Mouse (Mus musculus) CH12.LX (cell line): ENCODE results near the gene Pbx1. TPM values are rescaled to one million over a fixed set of nuclear protein-coding genes. Genes with fewer than 3 reads are reported as not detected.

Experiments used
- DNase-seq: peaks from one replicate; pipeline ENCODE4 v3.0.0-alpha.2; 2013; ENCODE audit errors: extremely low read depth
- H3K27ac ChIP-seq: 2 replicates; pipeline ENCODE4 v1.5.1; 2012; ENCODE audit warnings: low read depth, mild to moderate bottlenecking, control low read depth, moderate library complexity; ENCODE audit not compliant: insufficient read depth
- H3K27me3 ChIP-seq: replicated peaks from 2 replicates; pipeline ENCODE3; 2012; ENCODE audit warnings: inconsistent platforms
- H3K36me3 ChIP-seq, 2 experiments: replicated peaks in 1 of 2; 2 replicates each; pipeline versions ENCODE3 to v1.6.1; 2012; ENCODE audit warnings: inconsistent platforms in 1 of 2, low read length in 1 of 2, mild to moderate bottlenecking in 1 of 2, mixed read lengths in 1 of 2, moderate library complexity in 1 of 2; ENCODE audit not compliant: control insufficient read depth in 1 of 2, insufficient read depth in 1 of 2
- H3K4me1 ChIP-seq, 2 experiments: 2 replicates each; pipeline ENCODE4 v1.6.1; 2012; ENCODE audit warnings: inconsistent platforms in 1 of 2, moderate library complexity in 1 of 2; ENCODE audit not compliant: insufficient read depth in 2 of 2, control insufficient read depth in 1 of 2
- H3K4me2 ChIP-seq: 2 replicates; pipeline ENCODE4 v1.6.1; 2012; ENCODE audit warnings: low read depth, mild to moderate bottlenecking, control low read depth; ENCODE audit not compliant: poor library complexity, insufficient read depth, severe bottlenecking
- H3K4me3 ChIP-seq, 3 experiments: fragments of 150-350 bp in 1 of 3; sonication (generic) in 1 of 3; replicated peaks in 1 of 3; 2 replicates each; pipeline versions ENCODE3 to v1.5.1; 2011 to 2012; ENCODE audit warnings: low read depth in 2 of 3, low read length in 2 of 3, mild to moderate bottlenecking in 2 of 3, moderate library complexity in 2 of 3, control low read depth in 1 of 3, improper control_type of control experiment in 1 of 3, inconsistent platforms in 1 of 3, mixed read lengths in 1 of 3; ENCODE audit not compliant: poor library complexity in 1 of 3
- H3K79me2 ChIP-seq: replicated peaks from 2 replicates; pipeline ENCODE4 v1.6.1; 2012; ENCODE audit warnings: mild to moderate bottlenecking, moderate library complexity; ENCODE audit not compliant: control insufficient read depth, poor library complexity, insufficient read depth, severe bottlenecking; ENCODE audit errors: extremely low read depth
- H3K9ac ChIP-seq: 2 replicates; pipeline ENCODE4 v1.6.1; 2012; ENCODE audit warnings: low read depth, mild to moderate bottlenecking, control low read depth, moderate library complexity; ENCODE audit not compliant: insufficient read depth
- H3K9me3 ChIP-seq: replicated peaks from 2 replicates; pipeline ENCODE3; 2012; ENCODE audit warnings: low read length, inconsistent platforms, mixed read lengths
- BHLHE40 ChIP-seq: IDR thresholded peaks from 2 replicates; pipeline ENCODE4 v1.6.1; 2011; ENCODE audit warnings: mild to moderate bottlenecking, low read depth, low read length, improper control_type of control experiment
- CHD1 ChIP-seq: IDR thresholded peaks from 2 replicates; pipeline ENCODE4 v1.6.1; 2012; ENCODE audit warnings: low read depth, low read length, improper control_type of control experiment, inconsistent platforms
- CHD2 ChIP-seq: IDR thresholded peaks from 2 replicates; pipeline ENCODE4 v1.6.1; 2011; ENCODE audit warnings: low read length, improper control_type of control experiment
- CTCF ChIP-seq, 2 experiments: IDR thresholded peaks in 1 of 2; conservative IDR thresholded peaks in 1 of 2; 2 replicates each; pipeline ENCODE4 v1.5.1; 2011 to 2012; ENCODE audit warnings: low read depth in 2 of 2, low read length in 2 of 2, improper control_type of control experiment in 1 of 2, inconsistent platforms in 1 of 2, mild to moderate bottlenecking in 1 of 2, moderate library complexity in 1 of 2
- E2F4 ChIP-seq: IDR thresholded peaks from 2 replicates; pipeline ENCODE4 v1.6.1; 2011; ENCODE audit warnings: low read depth, low read length, improper control_type of control experiment; ENCODE audit not compliant: insufficient replicate concordance
- ELF1 ChIP-seq: IDR thresholded peaks from 2 replicates; pipeline ENCODE4 v1.6.1; 2014; ENCODE audit warnings: low read depth, mild to moderate bottlenecking, inconsistent platforms, low read length, improper control_type of control experiment
- EP300 ChIP-seq: IDR thresholded peaks from 2 replicates; pipeline ENCODE4 v1.6.1; 2011; ENCODE audit warnings: low read length, improper control_type of control experiment
- ETS1 ChIP-seq: conservative IDR thresholded peaks from 2 replicates; pipeline ENCODE4 v1.6.1; 2012; ENCODE audit warnings: low read depth, mild to moderate bottlenecking, inconsistent platforms, low read length, improper control_type of control experiment, moderate library complexity
- HCFC1 ChIP-seq: IDR thresholded peaks from 2 replicates; pipeline ENCODE4 v1.6.1; 2012; ENCODE audit warnings: low read depth, mild to moderate bottlenecking, inconsistent platforms, low read length, improper control_type of control experiment
- IRF4 ChIP-seq: IDR thresholded peaks from 2 replicates; pipeline ENCODE4 v1.6.1; 2014; ENCODE audit warnings: low read depth, mild to moderate bottlenecking, inconsistent platforms, low read length, improper control_type of control experiment
- JUN ChIP-seq: IDR thresholded peaks from 2 replicates; pipeline ENCODE4 v1.6.1; 2011; ENCODE audit warnings: low read depth, mild to moderate bottlenecking, low read length, improper control_type of control experiment, moderate library complexity; ENCODE audit not compliant: insufficient read depth
- JUND ChIP-seq: conservative IDR thresholded peaks from 2 replicates; pipeline ENCODE4 v1.6.1; 2011; ENCODE audit warnings: low read depth, low read length, improper control_type of control experiment
- KAT2A ChIP-seq: IDR thresholded peaks from 2 replicates; pipeline ENCODE4 v1.6.1; 2012; ENCODE audit warnings: low read length, improper control_type of control experiment, inconsistent platforms; ENCODE audit not compliant: insufficient replicate concordance
- MAX ChIP-seq: IDR thresholded peaks from 2 replicates; pipeline ENCODE4 v1.6.1; 2011; ENCODE audit warnings: low read length, improper control_type of control experiment
- MAZ ChIP-seq: IDR thresholded peaks from 2 replicates; pipeline ENCODE4 v1.6.1; 2012; ENCODE audit warnings: low read depth, mild to moderate bottlenecking, inconsistent platforms, low read length, improper control_type of control experiment, moderate library complexity
- MEF2A ChIP-seq: IDR thresholded peaks from 2 replicates; pipeline ENCODE4 v1.6.1; 2014; ENCODE audit warnings: low read depth, mild to moderate bottlenecking, inconsistent platforms, low read length, improper control_type of control experiment, borderline replicate concordance
- MXI1 ChIP-seq: IDR thresholded peaks from 2 replicates; pipeline ENCODE4 v1.6.1; 2011; ENCODE audit warnings: mild to moderate bottlenecking, low read depth, low read length, improper control_type of control experiment
- MYC ChIP-seq: IDR thresholded peaks from 2 replicates; pipeline ENCODE4 v1.6.1; 2011; ENCODE audit warnings: low read depth, mild to moderate bottlenecking, improper control_type of control experiment, low read length
- NELFE ChIP-seq: IDR thresholded peaks from 2 replicates; pipeline ENCODE4 v1.6.1; 2011; ENCODE audit warnings: low read depth, low read length, improper control_type of control experiment
- NRF1 ChIP-seq: IDR thresholded peaks from 2 replicates; pipeline ENCODE4 v1.6.1; 2014; ENCODE audit warnings: low read depth, mild to moderate bottlenecking, inconsistent platforms, low read length, improper control_type of control experiment, moderate library complexity
- PAX5 ChIP-seq: IDR thresholded peaks from 2 replicates; pipeline ENCODE4 v1.6.1; 2012; ENCODE audit warnings: low read length, inconsistent platforms, mixed read lengths
- POLR2A ChIP-seq: IDR thresholded peaks from 2 replicates; pipeline ENCODE4 v1.6.1; 2011; ENCODE audit warnings: low read depth, mild to moderate bottlenecking, improper control_type of control experiment, low read length
- POLR2AphosphoS2 ChIP-seq: IDR thresholded peaks from 2 replicates; pipeline ENCODE4 v1.6.1; 2011; ENCODE audit warnings: low read depth, low read length, improper control_type of control experiment
- RCOR1 ChIP-seq: conservative IDR thresholded peaks from 2 replicates; pipeline ENCODE4 v1.6.1; 2012; ENCODE audit warnings: low read depth, mild to moderate bottlenecking, inconsistent platforms, low read length, improper control_type of control experiment
- SIN3A ChIP-seq: IDR thresholded peaks from 2 replicates; pipeline ENCODE4 v1.6.1; 2012; ENCODE audit warnings: low read length, improper control_type of control experiment, inconsistent platforms
- SMC3 ChIP-seq: IDR thresholded peaks from 2 replicates; pipeline ENCODE4 v1.6.1; 2011; ENCODE audit warnings: low read depth, low read length, improper control_type of control experiment
- USF1 ChIP-seq: IDR thresholded peaks from 2 replicates; pipeline ENCODE4 v1.6.1; 2014; ENCODE audit warnings: low read depth, mild to moderate bottlenecking, inconsistent platforms, low read length, improper control_type of control experiment
- USF2 ChIP-seq: conservative IDR thresholded peaks from 2 replicates; pipeline ENCODE4 v1.6.1; 2011; ENCODE audit warnings: low read depth, low read length, improper control_type of control experiment
- ZKSCAN1 ChIP-seq: IDR thresholded peaks from 2 replicates; pipeline ENCODE4 v1.6.1; 2012; ENCODE audit warnings: low read depth, inconsistent platforms, low read length, improper control_type of control experiment, borderline replicate concordance
- ZMIZ1 ChIP-seq: IDR thresholded peaks from 2 replicates; pipeline ENCODE4 v1.6.1; 2012; ENCODE audit warnings: low read depth, mild to moderate bottlenecking, inconsistent platforms, low read length, improper control_type of control experiment
- ZNF384 ChIP-seq: IDR thresholded peaks from 2 replicates; pipeline ENCODE4 v1.6.1; 2012; ENCODE audit warnings: low read depth, low read length, improper control_type of control experiment, inconsistent platforms
- dilution Hi-C: fragments of 300-500 bp; cut with MboI; formaldehyde crosslinking; loops from 2 replicates; pipeline ENCODE4 v1.14.3; 2020; ENCODE audit warnings: low sequenced_read_pairs; ENCODE audit not compliant: extremely low pct_unique_long_range_greater_than_20kb, extremely low pct_ligation_motif_present
- in situ Hi-C: fragments of 300-500 bp; cut with MboI; formaldehyde crosslinking; loops from 3 replicates; pipeline ENCODE4 v1.14.3; 2019; ENCODE audit warnings: low sequenced_read_pairs, low pct_ligation_motif_present, low pct_unique_long_range_greater_than_20kb, mixed read lengths
- polyA plus RNA-seq: library from polyadenylated mRNA; unstranded; fragments of >175 nt; gene quantifications from 2 replicates; pipeline ENCODE4 v1.2.1, GENCODE M21; 2012; ENCODE audit warnings: low read depth; ENCODE audit not compliant: insufficient read length
- total RNA-seq, 2 experiments: library from RNA; depleted of rRNA; stranded (reverse); fragments of 300-350 nt in 1 of 2; fragments of >200 nt in 1 of 2; gene quantifications; 2 replicates each; pipeline ENCODE4 v1.2.3; 2012 to 2014

Pbx1 gene
- total and polyA plus RNA-seq, 3 experiments: not detected

GRCm38 (mm10) chr1:168403529-168403928, 28.5 kb downstream of the Pbx1 start:
- TF ChIP-seq SMC3: no peak
- no peak for TF ChIP-seq MAZ
- no peak for TF ChIP-seq JUN
- no peak for TF ChIP-seq EP300
- TF ChIP-seq ZMIZ1: no peak
- TF ChIP-seq MXI1: no peak
- TF ChIP-seq JUND: no peak
- no peak for TF ChIP-seq MAX
- no peak for TF ChIP-seq PAX5
- no peak for TF ChIP-seq ETS1
- TF ChIP-seq HCFC1: no peak
- TF ChIP-seq MEF2A: no peak
- no peak for TF ChIP-seq CTCF (conservative IDR thresholded peaks at IDR 0.05 in 1 of 2, IDR thresholded peaks at IDR 0.05 in 1 of 2; ENCODE audit: low read depth in 2 of 2, low read length in 2 of 2)
- TF ChIP-seq CHD2: no peak
- no peak for TF ChIP-seq E2F4
- no peak for TF ChIP-seq RCOR1
- TF ChIP-seq USF1: no peak
- TF ChIP-seq POLR2AphosphoS2: no peak
- no peak for TF ChIP-seq POLR2A
- TF ChIP-seq BHLHE40: no peak
- dilution Hi-C loops: no loop called here
- no peak overlapping the region for H3K9ac ChIP-seq
- H3K27ac ChIP-seq: no peak overlapping the region
- H3K27me3 ChIP-seq: no peaks in the 10 kb centered on the region
- no peak overlapping the region for H3K4me3 ChIP-seq
- no peak for DNase-seq
- no peak overlapping the region for H3K4me2 ChIP-seq
- no peaks in the 10 kb centered on the region for H3K79me2 ChIP-seq
- in situ Hi-C loops: no loop called here
- no peaks in the 10 kb centered on the region for H3K4me1 ChIP-seq
- peaks cover 65% of the 10 kb centered on the region for H3K9me3 ChIP-seq
- no peaks in the 10 kb centered on the region for H3K36me3 ChIP-seq

GRCm38 (mm10) chr1:168402683-168403082, 29.4 kb downstream of the Pbx1 start:
- Histone ChIP-seq H3K27ac (no peak overlapping the region), H3K9me3 (peaks cover 61% of the 10 kb centered on the region), H3K36me3 (no peaks in the 10 kb centered on the region), H3K9ac (no peak overlapping the region), H3K4me1 (no peaks in the 10 kb centered on the region), H3K4me2 (no peak overlapping the region), H3K4me3 (no peak overlapping the region), H3K27me3 (no peaks in the 10 kb centered on the region), H3K79me2 (no peaks in the 10 kb centered on the region)
- no peak for TF ChIP-seq KAT2A
- no peak for TF ChIP-seq CHD1
- no peak for TF ChIP-seq E2F4
- no peak for TF ChIP-seq HCFC1
- TF ChIP-seq EP300: no peak
- TF ChIP-seq JUN: no peak
- TF ChIP-seq NRF1: no peak
- no peak for TF ChIP-seq USF2
- TF ChIP-seq MYC: no peak
- TF ChIP-seq SIN3A: no peak
- TF ChIP-seq JUND: no peak
- no peak for TF ChIP-seq ZNF384
- TF ChIP-seq CHD2: no peak
- TF ChIP-seq RCOR1: no peak
- no peak for TF ChIP-seq ZKSCAN1
- no peak for TF ChIP-seq IRF4
- no peak for TF ChIP-seq ELF1
- no peak for TF ChIP-seq NELFE
- TF ChIP-seq PAX5: no peak
- in situ Hi-C loops: no loop called here
- dilution Hi-C loops: no loop called here
- DNase-seq: no peak
